Mouse (Mus musculus): ENCODE measurements at regions not wholly inside any gene's neighbourhood (a gene's known extent, or its start where the extent isn't known, plus 50 kb on each side); places are given as distances from the start of the nearest gene placed in this dataset.

DNA sequence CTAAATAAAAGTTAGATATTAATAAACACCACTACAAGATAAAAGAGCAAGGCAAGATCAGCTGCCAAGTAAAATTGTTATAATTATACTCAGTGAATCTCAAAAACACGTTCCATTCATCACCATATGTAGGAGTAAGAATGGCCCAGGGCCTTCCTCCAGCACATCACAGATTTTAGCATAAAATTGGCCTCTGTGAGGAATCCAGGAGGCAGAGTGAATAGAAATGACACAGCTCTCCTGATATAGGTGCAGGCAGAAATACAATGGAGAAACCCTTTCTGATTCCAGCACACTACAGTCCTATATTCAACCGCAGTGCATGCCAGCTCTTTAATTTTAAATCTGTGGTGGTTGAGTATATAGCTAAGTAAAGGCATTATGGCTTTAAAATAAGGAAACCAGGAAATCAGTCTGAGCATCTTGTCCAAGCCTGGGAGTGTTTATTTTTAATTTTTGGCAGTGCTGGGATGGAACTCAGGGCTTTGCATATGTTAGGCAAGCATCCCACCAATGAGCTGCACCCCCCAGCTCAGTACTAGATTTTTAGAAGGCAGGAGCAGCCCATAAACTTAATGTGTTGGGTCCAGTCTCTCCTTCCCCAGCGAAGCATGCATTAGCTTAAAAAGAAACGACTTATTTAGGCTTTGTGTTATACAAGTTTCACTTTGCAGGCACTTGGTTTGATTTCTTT lies 158.3 kb upstream of the Ptprz1 start:
- Histone ChIP-seq H3K36me3 (ENCODE audit: control insufficient read depth, insufficient read depth) (no peaks in the 10 kb centered on the region), H3K9ac (ENCODE audit: low read length) (no peak overlapping the region), H3K27me3 (ENCODE audit: control insufficient read depth, insufficient read depth, low read length) (no peaks in the 10 kb centered on the region), H3K9me3 (replicated peaks; ENCODE audit: control insufficient read depth, low read length) (no peaks in the 10 kb centered on the region), H3K4me2 (ENCODE audit: low read depth, low read length) (no peak overlapping the region), H3K4me1 (ENCODE audit: control insufficient read depth, insufficient read depth, low read length) (no peaks in the 10 kb centered on the region), H3K27ac (ENCODE audit: low read length) (no peak overlapping the region), H3K4me3 (ENCODE audit: low read length) (no peak overlapping the region)
- no peak for ATAC-seq (replicated peaks; ENCODE audit: extremely low read depth, insufficient read depth, low FRiP score)
- 77% methylated on average over 4 of the region's 4 CpGs for WGBS

DNA sequence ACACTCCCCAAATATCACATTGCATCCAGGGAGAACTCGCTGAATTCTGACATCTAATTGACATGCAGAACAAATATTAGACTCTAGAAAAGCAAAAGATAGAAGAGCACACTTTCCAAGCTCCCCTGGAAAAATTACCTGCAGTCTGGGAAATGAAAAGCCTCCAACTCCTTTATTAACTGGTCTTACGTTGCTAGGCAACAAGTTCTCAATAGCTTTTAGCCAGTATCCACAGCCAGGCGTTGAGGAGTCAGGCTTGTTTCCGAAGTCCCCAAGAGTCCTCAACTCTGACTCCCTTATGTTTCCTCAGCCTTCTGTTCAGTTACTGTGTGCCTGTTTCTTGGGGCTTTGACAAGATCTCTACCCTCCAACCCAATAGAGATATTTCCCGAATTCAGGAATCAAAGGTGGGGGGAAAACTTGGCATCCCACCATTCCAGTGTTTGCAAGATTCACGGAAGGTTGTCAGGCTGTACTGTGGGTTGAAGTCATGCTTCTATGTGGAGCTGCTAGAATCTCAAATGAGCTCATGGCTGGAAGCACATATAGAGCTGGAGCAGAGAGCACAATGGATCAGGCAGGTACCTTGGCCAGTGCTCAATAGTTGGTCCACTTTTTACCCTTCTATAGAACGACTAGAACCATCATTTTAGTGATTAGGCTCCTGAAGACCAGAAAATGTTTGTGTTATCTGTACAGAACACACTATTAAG lies 159.0 kb upstream of the Ptprz1 start:
- no peak overlapping the region for H3K4me3 ChIP-seq (ENCODE audit: low read length)
- H3K9ac ChIP-seq (ENCODE audit: low read length), result no peak overlapping the region
- 63% methylated on average over 7 of the region's 7 CpGs for WGBS
- no peaks in the 10 kb centered on the region for H3K4me1 ChIP-seq (ENCODE audit: control insufficient read depth, insufficient read depth, low read length)
- H3K27ac ChIP-seq (ENCODE audit: low read length), result no peak overlapping the region
- no peak for ATAC-seq (replicated peaks; ENCODE audit: extremely low read depth, insufficient read depth, low FRiP score)
- no peak overlapping the region for H3K4me2 ChIP-seq (ENCODE audit: low read depth, low read length)
- H3K36me3 ChIP-seq (ENCODE audit: control insufficient read depth, insufficient read depth), result no peaks in the 10 kb centered on the region
- no peaks in the 10 kb centered on the region for H3K27me3 ChIP-seq (ENCODE audit: control insufficient read depth, insufficient read depth, low read length)
- H3K9me3 ChIP-seq (replicated peaks; ENCODE audit: control insufficient read depth, low read length), result no peaks in the 10 kb centered on the region

DNA sequence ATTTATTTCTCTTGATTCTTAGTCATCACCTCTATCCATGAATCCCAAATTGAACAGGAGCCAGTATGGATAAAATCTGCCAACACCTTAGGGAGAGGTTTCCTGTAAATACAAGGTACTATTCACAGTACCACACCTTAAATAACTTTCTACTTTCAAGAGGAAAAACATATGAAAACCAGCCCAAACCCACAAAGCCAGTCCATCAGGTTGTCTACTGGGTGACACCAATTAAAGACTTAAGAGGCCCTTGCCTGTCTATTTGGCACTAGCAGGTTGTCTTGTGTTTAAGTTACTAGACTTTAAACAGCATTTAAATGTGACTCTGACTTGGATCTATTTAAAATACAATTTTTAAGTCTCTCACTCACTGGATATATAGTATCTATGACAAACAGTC lies 177.1 kb upstream of the Ptprz1 start:
- H3K4me2 ChIP-seq (ENCODE audit: low read depth, low read length), result no peak overlapping the region
- no peak for ATAC-seq (replicated peaks; ENCODE audit: extremely low read depth, insufficient read depth, low FRiP score)

DNA sequence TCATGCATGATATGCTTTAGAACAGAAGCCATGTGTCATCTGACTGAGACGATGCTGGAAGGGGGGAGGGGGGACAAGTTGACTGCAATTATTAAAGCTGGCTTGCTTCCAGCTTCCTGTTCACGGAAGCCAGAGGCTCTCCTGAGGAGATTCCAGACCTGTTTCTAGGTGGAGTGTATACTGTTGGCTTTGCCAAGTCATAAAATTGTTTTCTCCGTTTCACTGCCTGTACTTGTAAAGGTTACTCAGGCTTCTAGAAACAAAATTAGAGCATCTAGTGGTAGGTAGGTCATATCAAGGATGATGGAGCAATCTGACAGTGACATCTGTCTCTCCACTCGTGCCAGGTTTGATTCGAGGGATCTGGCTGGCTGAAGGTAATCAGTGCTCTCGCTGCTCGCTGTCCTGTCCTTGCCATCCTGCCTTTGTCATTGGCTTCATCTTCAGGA lies 186.6 kb upstream of the Ptprz1 start:
- Histone ChIP-seq H3K4me2 (ENCODE audit: low read depth, low read length) (peak overlapping the region; percentile 36; the same call in 1 of the 2 replicates), H3K4me1 (ENCODE audit: control insufficient read depth, insufficient read depth, low read length) (peaks cover 4% of the 10 kb centered on the region; the same call in 1 of the 2 replicates), H3K36me3 (ENCODE audit: control insufficient read depth, insufficient read depth) (no peaks in the 10 kb centered on the region), H3K27me3 (ENCODE audit: control insufficient read depth, insufficient read depth, low read length) (no peaks in the 10 kb centered on the region), H3K9ac (ENCODE audit: low read length) (no peak overlapping the region), H3K9me3 (replicated peaks; ENCODE audit: control insufficient read depth, low read length) (0 out of 2 replicates have a peak, but pooled peaks cover 3% of the 10 kb centered on the region), H3K4me3 (ENCODE audit: low read length) (no peak overlapping the region), H3K27ac (ENCODE audit: low read length) (no peak overlapping the region)
- WGBS, result 42% methylated on average over 7 of the region's 7 CpGs
- ATAC-seq (replicated peaks; ENCODE audit: extremely low read depth, insufficient read depth, low FRiP score), result no peak

More for the DNA sequence above, 177.1 kb upstream of the Ptprz1 start:
- Histone ChIP-seq H3K36me3 (ENCODE audit: control insufficient read depth, insufficient read depth) (no peaks in the 10 kb centered on the region), H3K9ac (ENCODE audit: low read length) (no peak overlapping the region), H3K4me1 (ENCODE audit: control insufficient read depth, insufficient read depth, low read length) (no peaks in the 10 kb centered on the region), H3K27me3 (ENCODE audit: control insufficient read depth, insufficient read depth, low read length) (no peaks in the 10 kb centered on the region), H3K4me3 (ENCODE audit: low read length) (no peak overlapping the region), H3K27ac (ENCODE audit: low read length) (no peak overlapping the region), H3K9me3 (replicated peaks; ENCODE audit: control insufficient read depth, low read length) (no peaks in the 10 kb centered on the region)

DNA sequence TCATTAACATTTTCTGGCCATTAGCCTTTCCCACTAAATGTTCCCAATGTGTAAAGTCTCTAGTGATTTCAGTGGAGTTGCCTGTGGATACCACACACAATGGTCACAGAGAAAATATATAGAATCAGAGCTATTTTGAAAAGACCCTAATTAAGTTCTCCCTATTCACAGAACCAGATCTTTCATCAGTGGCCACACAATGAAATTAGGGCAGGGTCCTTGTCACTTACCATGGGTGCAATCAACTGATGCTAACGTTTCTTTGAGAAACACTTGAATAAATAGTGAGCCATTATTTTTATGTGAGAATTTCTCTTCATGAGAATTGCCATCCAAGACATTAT lies 200.7 kb upstream of the Ptprz1 start:
- Histone ChIP-seq H3K9ac (ENCODE audit: low read length) (no peak overlapping the region), H3K4me2 (ENCODE audit: low read depth, low read length) (no peak overlapping the region), H3K4me3 (ENCODE audit: low read length) (no peak overlapping the region), H3K9me3 (replicated peaks; ENCODE audit: control insufficient read depth, low read length) (no peaks in the 10 kb centered on the region), H3K36me3 (ENCODE audit: control insufficient read depth, insufficient read depth) (no peaks in the 10 kb centered on the region), H3K27me3 (ENCODE audit: control insufficient read depth, insufficient read depth, low read length) (no peaks in the 10 kb centered on the region), H3K4me1 (ENCODE audit: control insufficient read depth, insufficient read depth, low read length) (no peaks in the 10 kb centered on the region), H3K27ac (ENCODE audit: low read length) (no peak overlapping the region)
- no peak for ATAC-seq (replicated peaks; ENCODE audit: extremely low read depth, insufficient read depth, low FRiP score)
- 66% methylated on average over 1 of the region's 1 CpGs for WGBS

DNA sequence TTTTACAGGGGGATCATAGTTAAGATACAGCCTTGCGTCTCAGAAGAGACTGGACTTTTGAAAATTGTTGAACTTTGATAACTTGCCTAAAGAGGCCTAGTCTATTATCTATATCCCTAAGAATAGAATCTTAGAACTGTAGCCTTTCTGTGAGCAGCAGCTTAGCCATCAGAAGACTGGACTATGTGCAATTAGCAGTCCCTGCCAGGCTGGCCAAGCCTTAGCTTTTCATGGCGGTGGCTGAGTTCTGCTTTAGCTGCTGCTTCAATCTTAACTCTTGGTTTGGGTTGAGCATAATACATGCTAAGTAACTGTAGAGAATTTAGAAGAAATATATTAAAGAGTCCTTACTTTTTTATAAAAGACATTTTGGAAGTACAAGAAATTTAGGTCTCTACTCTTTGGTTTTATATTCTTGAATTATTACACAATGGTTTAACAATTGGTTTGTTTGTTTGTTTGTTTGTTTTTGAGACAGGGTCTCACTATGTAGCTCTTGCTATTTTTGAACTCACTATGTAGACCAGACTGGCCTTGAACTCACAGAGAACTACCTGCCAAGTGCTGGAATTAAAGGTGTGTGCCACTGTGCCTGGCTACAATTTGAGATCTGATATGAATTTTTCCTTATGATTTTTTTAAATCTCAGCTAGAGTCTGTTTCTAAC lies 201.2 kb upstream of the Ptprz1 start:
- H3K4me3 ChIP-seq (ENCODE audit: low read length), result no peak overlapping the region
- no peak for ATAC-seq (replicated peaks; ENCODE audit: extremely low read depth, insufficient read depth, low FRiP score)
- H3K4me1 ChIP-seq (ENCODE audit: control insufficient read depth, insufficient read depth, low read length), result no peaks in the 10 kb centered on the region
- WGBS, result 66% methylated on average over 2 of the region's 2 CpGs
- H3K27me3 ChIP-seq (ENCODE audit: control insufficient read depth, insufficient read depth, low read length), result no peaks in the 10 kb centered on the region
- no peak overlapping the region for H3K9ac ChIP-seq (ENCODE audit: low read length)
- no peaks in the 10 kb centered on the region for H3K9me3 ChIP-seq (replicated peaks; ENCODE audit: control insufficient read depth, low read length)
- no peak overlapping the region for H3K4me2 ChIP-seq (ENCODE audit: low read depth, low read length)
- H3K36me3 ChIP-seq (ENCODE audit: control insufficient read depth, insufficient read depth), result no peaks in the 10 kb centered on the region
- H3K27ac ChIP-seq (ENCODE audit: low read length), result no peak overlapping the region

DNA sequence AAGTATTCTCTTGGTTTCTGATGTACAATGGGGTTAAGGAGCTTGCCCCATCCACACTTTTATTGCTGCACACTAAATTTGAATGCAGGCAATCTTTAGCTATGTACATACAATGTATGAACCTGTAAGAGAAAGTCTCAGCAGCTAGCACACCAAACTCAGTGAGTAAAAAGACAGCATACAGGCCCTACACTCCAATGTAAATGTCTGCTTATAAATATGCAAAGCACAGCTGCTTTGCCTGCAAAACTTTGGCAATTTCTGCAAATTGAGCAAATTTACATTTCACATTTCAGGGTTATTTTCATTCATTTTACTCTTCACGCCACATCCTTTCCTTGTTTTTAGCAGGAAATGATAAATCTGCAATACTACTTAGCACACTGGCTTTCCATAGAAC lies 203.8 kb upstream of the Ptprz1 start:
- Histone ChIP-seq H3K4me3 (ENCODE audit: low read length) (no peak overlapping the region), H3K4me2 (ENCODE audit: low read depth, low read length) (no peak overlapping the region), H3K9ac (ENCODE audit: low read length) (no peak overlapping the region), H3K36me3 (ENCODE audit: control insufficient read depth, insufficient read depth) (no peaks in the 10 kb centered on the region), H3K4me1 (ENCODE audit: control insufficient read depth, insufficient read depth, low read length) (no peaks in the 10 kb centered on the region), H3K27me3 (ENCODE audit: control insufficient read depth, insufficient read depth, low read length) (no peaks in the 10 kb centered on the region), H3K9me3 (replicated peaks; ENCODE audit: control insufficient read depth, low read length) (no peaks in the 10 kb centered on the region), H3K27ac (ENCODE audit: low read length) (no peak overlapping the region)
- WGBS, result 72% methylated on average over 1 of the region's 1 CpGs
- no peak for ATAC-seq (replicated peaks; ENCODE audit: extremely low read depth, insufficient read depth, low FRiP score)

DNA sequence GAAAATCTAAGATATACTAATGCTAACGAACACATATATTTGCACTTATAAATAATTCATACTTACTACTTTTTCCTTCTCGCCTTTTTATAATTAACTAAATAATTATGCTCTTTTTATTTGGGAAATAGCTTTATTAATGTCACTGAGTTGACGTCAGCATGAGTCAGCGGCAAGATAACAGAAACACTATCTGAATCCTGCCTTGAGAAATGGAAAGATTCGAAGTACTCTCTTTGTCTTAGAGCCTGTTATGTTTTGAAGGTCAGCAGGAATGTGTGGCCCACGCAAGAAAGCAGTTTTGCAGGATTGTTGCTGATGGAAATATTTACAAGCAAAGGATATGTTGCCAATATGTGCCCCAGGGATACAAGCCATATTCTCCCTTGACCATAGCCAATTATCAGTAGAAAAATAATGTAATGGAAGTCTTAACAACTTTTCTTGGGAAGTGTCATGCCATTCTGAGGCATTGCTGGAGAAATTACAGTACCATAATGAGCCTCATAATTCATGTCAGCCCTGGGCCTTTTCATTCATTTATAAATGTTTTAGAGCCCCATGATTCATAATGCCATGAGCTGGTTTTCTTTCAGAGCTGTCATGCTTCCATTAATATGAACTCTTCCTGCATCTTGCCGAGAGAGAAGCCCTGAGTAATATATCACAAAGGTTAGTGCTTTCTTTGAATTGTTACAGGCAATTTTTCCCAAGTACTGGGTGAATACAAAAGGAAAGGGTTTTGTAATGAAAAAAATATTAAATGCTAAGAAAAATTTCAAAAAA lies 206.9 kb upstream of the Ptprz1 start:
- H3K9me3 ChIP-seq (replicated peaks; ENCODE audit: control insufficient read depth, low read length), result no peaks in the 10 kb centered on the region
- H3K36me3 ChIP-seq (ENCODE audit: control insufficient read depth, insufficient read depth), result no peaks in the 10 kb centered on the region
- H3K27me3 ChIP-seq (ENCODE audit: control insufficient read depth, insufficient read depth, low read length), result no peaks in the 10 kb centered on the region
- 68% methylated on average over 7 of the region's 7 CpGs for WGBS
- H3K4me3 ChIP-seq (ENCODE audit: low read length), result no peak overlapping the region
- H3K27ac ChIP-seq (ENCODE audit: low read length), result no peak overlapping the region
- no peak overlapping the region for H3K4me2 ChIP-seq (ENCODE audit: low read depth, low read length)
- ATAC-seq (replicated peaks; ENCODE audit: extremely low read depth, insufficient read depth, low FRiP score), result no peak
- H3K9ac ChIP-seq (ENCODE audit: low read length), result no peak overlapping the region
- H3K4me1 ChIP-seq (ENCODE audit: control insufficient read depth, insufficient read depth, low read length), result no peaks in the 10 kb centered on the region
